Mouse (Mus musculus): ENCODE data around the gene Nol9.

Nol9 gene

GRCm38 (mm10) chr4:152038985-152039830, at the start of gene Nol9:
Gene Nol9 (plus strand): TSS chr4:152039321.
- peak; percentile 80 for DNase-seq (ENCODE audit: low read depth, low spot score)

DNA sequence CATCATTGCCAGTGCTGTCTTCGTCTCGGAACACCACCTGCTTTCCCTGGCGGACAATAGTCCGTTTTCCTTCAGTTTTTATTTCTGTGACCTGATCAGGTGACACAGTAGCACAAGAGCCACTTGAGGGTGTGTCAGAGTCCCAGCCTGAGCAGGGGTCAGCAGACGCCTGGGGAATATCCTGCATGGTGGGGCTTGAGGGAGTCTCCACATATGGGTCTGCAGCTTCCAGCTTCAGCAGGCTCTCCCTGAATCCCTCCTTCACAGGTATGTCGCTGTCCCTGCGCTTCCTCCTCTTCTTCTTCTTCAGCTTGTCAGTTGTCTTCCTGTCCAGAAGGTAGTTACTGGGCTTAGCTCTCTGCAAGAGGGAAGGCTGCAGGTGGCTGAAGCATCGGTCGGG, 47.0 kb upstream of the Nol9 start:
- DNase-seq (ENCODE audit: low read depth, low spot score) = no peak

DNA sequence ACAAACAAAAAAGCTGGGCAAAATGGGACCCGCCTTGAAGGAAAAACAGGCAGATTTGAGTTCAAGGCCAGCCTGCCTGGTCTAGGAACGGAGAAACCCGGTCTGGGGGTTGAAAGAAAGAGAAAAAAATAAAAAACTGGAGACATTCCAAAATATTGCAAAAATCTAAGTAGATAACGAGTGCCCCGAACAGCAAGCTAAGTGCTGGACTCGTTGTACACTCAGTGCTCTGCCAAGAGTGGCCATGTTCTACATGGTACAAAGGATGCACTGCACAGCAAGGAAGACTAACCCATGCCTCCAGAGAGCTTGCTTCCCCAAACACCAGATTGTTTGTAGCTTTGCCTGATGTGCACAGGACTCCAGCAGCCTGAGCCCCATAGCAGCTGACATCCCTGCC, 46.1 kb upstream of the Nol9 start:
- DNase-seq (ENCODE audit: low read depth, low spot score) = no peak

- DNase-seq (ENCODE audit: low read depth, low spot score) = no peak
These were observed 44.6 kb upstream of the Nol9 start for GRCm38 (mm10) chr4:151994228-151995171.

GRCm38 (mm10) chr4:151995371-151996172, 43.5 kb upstream of the Nol9 start:
- DNase-seq (ENCODE audit: low read depth, low spot score) = no peak

DNA sequence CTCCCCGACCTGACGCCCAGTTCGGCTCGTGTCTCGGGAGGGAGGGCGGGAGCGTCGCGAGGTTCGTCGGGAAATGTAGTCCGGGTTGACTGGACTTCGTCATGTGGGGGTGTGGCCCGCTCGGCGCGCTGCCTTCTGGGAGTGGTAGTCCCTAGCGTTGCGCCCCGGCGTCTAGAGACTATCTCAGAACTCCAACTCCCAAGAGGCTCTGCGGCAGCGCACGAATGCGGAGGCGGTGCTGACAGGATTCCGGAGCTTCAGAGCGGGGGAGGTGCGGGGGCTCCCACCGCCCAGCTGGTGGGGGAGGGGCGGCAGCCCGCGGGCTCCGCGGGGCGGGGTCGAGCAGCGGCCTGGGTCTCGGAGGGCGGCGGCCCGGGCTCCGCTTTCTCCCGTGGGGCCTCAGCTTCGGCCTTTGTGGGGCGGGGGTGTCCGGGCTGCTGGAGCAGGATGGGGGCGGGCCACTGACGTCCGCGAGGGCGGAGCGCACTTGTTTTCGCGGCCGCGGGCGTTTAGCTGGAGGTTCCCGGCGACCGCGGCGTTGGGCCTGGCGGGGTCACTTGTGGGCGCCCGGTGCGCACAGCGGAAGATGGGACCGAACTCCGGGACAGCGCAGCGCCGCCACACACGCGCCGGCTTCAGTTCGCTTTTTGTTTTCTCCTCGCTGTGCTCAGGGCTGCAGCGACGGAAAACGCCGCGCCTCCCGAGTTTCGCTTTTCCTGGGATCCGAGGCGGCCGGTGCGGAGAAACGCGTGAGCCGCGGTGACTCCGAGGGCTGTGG, 42.8 kb upstream of the Nol9 start, which contains the start of gene Phf13:
Gene Phf13, minus strand, starts transcription at position 86 of the 778 bp plus-strand sequence.
- peak; percentile 97 for DNase-seq (ENCODE audit: low read depth, low spot score)

- DNase-seq (ENCODE audit: low read depth, low spot score) = no peak
These were observed 42.2 kb upstream of the Nol9 start for GRCm38 (mm10) chr4:151996951-151997222.

GRCm38 (mm10) chr4:151997701-151998100, 41.4 kb upstream of the Nol9 start:
- no peak for DNase-seq (ENCODE audit: low read depth, low spot score)

DNA sequence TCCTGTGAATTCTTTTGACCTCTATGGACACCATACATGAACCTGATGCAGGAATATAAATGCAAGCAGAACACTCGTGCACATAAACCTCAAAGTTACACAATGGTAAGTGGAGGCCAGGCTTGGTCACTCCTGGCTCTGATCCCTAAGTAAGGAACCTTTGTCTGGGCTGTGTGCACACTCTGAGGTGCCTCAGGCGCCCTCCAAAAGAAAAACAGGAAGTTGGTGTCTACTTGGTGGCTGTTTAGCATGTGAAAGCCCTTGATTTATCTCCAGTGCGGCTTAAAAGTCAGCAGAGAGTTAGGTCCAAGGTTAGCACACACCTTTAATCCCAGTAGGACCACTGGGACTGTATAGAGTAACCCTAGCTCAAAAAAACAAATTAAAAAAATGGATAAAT, 39.6 kb upstream of the Nol9 start:
- DNase-seq (ENCODE audit: low read depth, low spot score) = no peak

- DNase-seq (ENCODE audit: low read depth, low spot score) = no peak
These were observed 38.2 kb upstream of the Nol9 start for GRCm38 (mm10) chr4:152000906-152001305.

DNA sequence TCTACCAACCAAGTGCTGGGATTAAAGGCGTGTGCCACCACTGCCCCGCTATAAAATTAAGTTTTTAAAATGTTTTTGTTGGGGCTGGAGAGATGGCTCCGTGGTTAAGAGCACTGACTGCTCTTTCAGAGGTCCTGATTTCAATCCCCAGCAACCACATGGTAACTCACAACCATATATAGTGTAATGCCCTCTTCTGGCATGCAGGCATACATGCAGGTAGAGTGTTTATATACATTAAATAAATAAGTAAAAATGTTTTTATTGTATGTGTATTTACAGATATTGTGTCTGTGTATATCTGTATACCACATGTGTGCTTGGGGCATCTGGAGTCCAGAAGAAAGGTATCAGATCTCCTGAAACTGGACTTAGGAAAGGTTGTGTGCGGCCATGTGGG, 37.8 kb upstream of the Nol9 start:
- no peak for DNase-seq (ENCODE audit: low read depth, low spot score)

DNA sequence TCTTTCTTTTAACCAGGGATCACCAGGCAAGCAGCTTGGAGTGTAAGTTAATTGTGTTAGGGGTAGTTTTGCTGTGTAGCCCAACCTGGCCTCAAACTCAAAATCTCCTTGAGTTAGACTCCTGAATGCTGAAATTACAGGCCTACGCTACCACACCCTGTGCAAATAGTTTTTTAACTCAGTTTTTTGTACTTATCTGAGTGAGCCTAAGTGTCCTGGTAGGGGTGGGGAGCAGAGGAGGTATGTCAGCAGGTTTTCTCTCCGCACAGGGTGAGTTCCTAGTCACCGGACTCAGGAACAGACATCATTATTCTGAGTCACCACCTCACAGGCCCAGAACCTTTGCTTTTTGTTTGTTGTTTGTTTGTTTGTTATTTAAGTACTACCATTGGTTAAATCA, 37.1 kb upstream of the Nol9 start:
- DNase-seq (ENCODE audit: low read depth, low spot score) = no peak

- DNase-seq (ENCODE audit: low read depth, low spot score) = no peak
These were observed 33.0 kb upstream of the Nol9 start for GRCm38 (mm10) chr4:152006137-152006536.

GRCm38 (mm10) chr4:152006812-152007211, 32.3 kb upstream of the Nol9 start:
- no peak for DNase-seq (ENCODE audit: low read depth, low spot score)

- no peak for DNase-seq (ENCODE audit: low read depth, low spot score)
These were observed 31.5 kb upstream of the Nol9 start for GRCm38 (mm10) chr4:152007481-152008147.

- DNase-seq (ENCODE audit: low read depth, low spot score) = no peak
These were observed 31.0 kb upstream of the Nol9 start for GRCm38 (mm10) chr4:152008148-152008500.

DNA sequence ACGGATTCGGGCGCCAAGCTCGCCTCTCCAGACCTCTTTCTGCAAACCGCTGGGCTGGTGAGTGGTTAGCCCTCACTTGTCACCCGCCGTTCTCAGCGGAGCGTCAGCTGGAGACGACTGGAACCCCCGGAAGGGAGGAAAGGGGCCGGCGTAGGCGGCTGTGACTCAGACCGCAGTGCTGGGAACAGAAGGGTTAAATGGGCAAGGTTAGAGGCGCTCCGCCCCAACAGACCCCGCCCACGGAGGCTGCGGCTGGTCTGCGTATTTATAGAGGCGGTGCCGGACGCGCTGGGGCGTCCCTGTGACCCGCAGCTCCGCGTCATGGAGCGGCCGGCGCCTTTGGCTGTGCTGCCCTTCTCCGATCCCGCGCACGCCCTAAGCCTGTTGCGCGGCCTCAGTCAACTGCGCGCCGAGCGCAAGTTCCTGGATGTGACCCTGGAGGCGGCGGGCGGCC, 30.5 kb upstream of the Nol9 start, which contains the start of gene Klhl21:
Gene Klhl21, plus strand, starts transcription at position 182 of the 454 bp plus-strand sequence.
- DNase-seq (ENCODE audit: low read depth, low spot score) = peak; percentile 84

DNA sequence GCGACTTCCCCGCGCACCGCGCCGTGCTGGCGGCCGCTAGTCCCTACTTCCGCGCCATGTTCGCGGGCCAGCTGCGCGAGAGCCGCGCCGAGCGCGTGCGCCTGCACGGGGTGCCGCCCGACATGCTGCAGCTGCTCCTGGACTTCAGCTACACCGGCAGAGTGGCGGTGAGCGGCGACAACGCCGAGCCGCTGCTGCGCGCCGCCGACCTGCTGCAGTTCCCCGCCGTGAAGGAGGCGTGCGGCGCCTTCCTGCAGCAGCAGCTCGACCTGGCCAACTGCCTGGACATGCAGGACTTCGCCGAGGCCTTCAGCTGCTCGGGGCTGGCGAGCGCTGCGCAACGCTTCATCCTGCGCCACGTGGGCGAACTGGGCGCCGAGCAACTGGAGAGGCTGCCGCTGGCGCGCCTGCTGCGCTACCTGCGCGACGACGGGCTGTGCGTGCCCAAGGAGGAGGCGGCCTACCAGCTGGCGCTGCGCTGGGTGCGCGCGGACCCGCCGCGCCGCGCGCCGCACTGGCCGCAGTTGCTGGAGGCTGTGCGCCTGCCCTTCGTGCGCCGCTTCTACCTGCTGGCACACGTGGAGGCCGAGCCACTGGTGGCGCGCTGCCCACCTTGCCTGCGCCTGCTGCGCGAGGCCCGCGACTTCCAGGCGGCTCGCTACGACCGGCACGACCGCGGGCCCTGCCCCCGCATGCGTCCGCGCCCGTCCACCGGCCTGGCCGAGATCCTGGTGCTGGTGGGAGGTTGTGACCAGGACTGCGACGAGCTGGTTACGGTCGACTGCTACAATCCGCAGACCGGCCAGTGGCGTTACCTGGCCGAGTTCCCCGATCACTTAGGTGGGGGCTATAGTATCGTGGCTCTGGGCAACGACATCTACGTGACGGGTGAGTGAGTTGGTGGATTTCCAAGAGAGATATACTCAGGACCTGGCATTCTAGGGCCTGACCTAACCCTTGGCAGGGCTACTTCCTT, 29.8 kb upstream of the Nol9 start:
- DNase-seq (ENCODE audit: low read depth, low spot score) = no peak

- DNase-seq (ENCODE audit: low read depth, low spot score) = no peak
These were observed 28.9 kb upstream of the Nol9 start for GRCm38 (mm10) chr4:152010091-152010706.

Measured in WW6 (cell line).